In the genomic region with DNA sequence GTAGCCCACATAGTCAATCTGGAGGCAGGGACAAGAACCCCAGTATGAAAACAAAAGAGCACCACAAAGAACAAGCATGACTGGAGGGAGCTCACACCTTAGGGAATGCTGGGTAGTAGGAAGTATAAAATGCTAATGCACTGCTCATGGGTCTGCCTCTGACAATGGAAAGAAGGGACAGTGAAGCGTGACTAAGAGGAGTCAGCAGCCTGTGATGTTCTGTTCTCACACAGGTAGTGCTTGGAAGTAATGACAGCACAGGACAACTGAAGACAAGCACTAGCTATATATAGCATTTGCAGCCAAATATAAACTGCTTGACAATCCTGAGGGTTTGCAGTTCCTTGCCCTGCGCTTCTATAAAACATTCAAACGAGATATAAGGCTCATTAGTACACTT, we compare ENCODE assay signal across 15 mouse cellular contexts. TPM values are rescaled to one million over a fixed set of nuclear protein-coding genes. Genes with fewer than 3 reads are reported as not detected.
DNase-seq lines count a peak whose midpoint lies in the region; ATAC-seq lines count a peak whose summit lies in the region.
"Had no signal": no experiment of that assay in that cellular context is flagged by ENCODE, and none has a peak within 500 bp of the region (broad histone marks: within the 10 kb centered on the region; RNA-seq: fewer than 3 reads in every experiment).

No protein-coding gene starts in this region.

- intact Hi-C loops in heart, postnatal 36 days (cut with DNase I), result loop anchor here (5.0 kb wide), 2 partner anchors 42 to 48 kb away; partner anchors contain the start of gene Enah

- H3K4me2 ChIP-seq in midbrain, embryonic 11.5 days, result no peak overlapping the region
- no peak overlapping the region for H3K4me2 ChIP-seq in midbrain, embryonic 16.5 days (ENCODE audit: low read length)
- peak overlapping the region; percentile 42 for H3K4me2 ChIP-seq in heart, embryonic 14.5 days (ENCODE audit: low read length)
- H3K4me2 ChIP-seq in midbrain, embryonic 15.5 days, result no peak overlapping the region
- H3K4me2 ChIP-seq: limb, embryonic 13.5 days had no signal

- no peaks in the 10 kb centered on the region for H3K27me3 ChIP-seq in heart, embryonic 10.5 days (ENCODE audit: insufficient read depth, poor library complexity, severe bottlenecking)
- no peaks in the 10 kb centered on the region for H3K27me3 ChIP-seq in midbrain, embryonic 11.5 days (ENCODE audit: control insufficient read depth, insufficient read depth, low read length)
- H3K27me3 ChIP-seq in midbrain, embryonic 16.5 days (ENCODE audit: control insufficient read depth, insufficient read depth, low read depth, low read length), result no peaks in the 10 kb centered on the region
- no peaks in the 10 kb centered on the region for H3K27me3 ChIP-seq in heart, embryonic 14.5 days (ENCODE audit: control insufficient read depth, insufficient read depth, low read length)
- no peaks in the 10 kb centered on the region for H3K27me3 ChIP-seq in midbrain, embryonic 15.5 days (replicated peaks)
- H3K27me3 ChIP-seq: limb, embryonic 13.5 days had no signal

- DNase-seq in heart, embryonic 10.5 days (ENCODE audit: low spot score), result peak; percentile 78
- no peak for DNase-seq in heart, postnatal 36 days
- no peak for DNase-seq in midbrain, embryonic 11.5 days (ENCODE audit: low spot score, missing footprints)
- no peak for DNase-seq in left cerebral cortex, adult 9 months (ENCODE audit: low spot score in 2 of 2)
- DNase-seq in thymus, postnatal 4 days, result no peak
- DNase-seq: adrenal gland, postnatal 25 days; cerebellum, adult 11-12 months; gastrocnemius, postnatal 10 days; layer of hippocampus, adult 9-11 months; lung, postnatal 4 days had no signal

- 0 out of 2 replicates have a peak overlapping the region, but pooled peaks have one; percentile 3 for H3K4me3 ChIP-seq in heart, embryonic 10.5 days
- no peak overlapping the region for H3K4me3 ChIP-seq in midbrain, embryonic 11.5 days (ENCODE audit: low read depth, low read length)
- no peak overlapping the region for H3K4me3 ChIP-seq in midbrain, embryonic 16.5 days (ENCODE audit: low read depth, low read length)
- no peak overlapping the region for H3K4me3 ChIP-seq in heart, embryonic 14.5 days (ENCODE audit: control insufficient read depth in 1 of 2, insufficient read depth in 1 of 2, low read depth in 1 of 2, low read length in 2 of 2)
- no peak overlapping the region for H3K4me3 ChIP-seq in midbrain, embryonic 15.5 days
- H3K4me3 ChIP-seq: limb, embryonic 13.5 days had no signal

- H3K9ac ChIP-seq in midbrain, embryonic 11.5 days (ENCODE audit: low read length), result no peak overlapping the region
- no peak overlapping the region for H3K9ac ChIP-seq in midbrain, embryonic 16.5 days (ENCODE audit: low read depth, low read length)
- H3K9ac ChIP-seq in heart, embryonic 14.5 days (ENCODE audit: low read length), result peak overlapping the region; percentile 31; the same call in 1 of the 2 replicates
- H3K9ac ChIP-seq in midbrain, embryonic 15.5 days, result no peak overlapping the region
- H3K9ac ChIP-seq: limb, embryonic 13.5 days had no signal

- peaks cover 54% of the 10 kb centered on the region for H3K4me1 ChIP-seq in heart, embryonic 10.5 days
- H3K4me1 ChIP-seq in midbrain, embryonic 11.5 days (ENCODE audit: control insufficient read depth, insufficient read depth, low read length), result no peaks in the 10 kb centered on the region
- H3K4me1 ChIP-seq in midbrain, embryonic 16.5 days (ENCODE audit: control insufficient read depth, insufficient read depth, low read length), result peaks cover 7% of the 10 kb centered on the region; the same call in 1 of the 2 replicates
- H3K4me1 ChIP-seq in heart, embryonic 14.5 days (ENCODE audit: control insufficient read depth in 2 of 2, insufficient read depth in 2 of 2, low read length in 2 of 2), result peaks cover 16 to 55% of the 10 kb centered on the region in 2 experiments
- peaks cover 13% of the 10 kb centered on the region for H3K4me1 ChIP-seq in midbrain, embryonic 15.5 days

- H3K27ac ChIP-seq in heart, embryonic 10.5 days, result peak overlapping the region; percentile 74; the same call in 1 of the 2 replicates
- no peak overlapping the region for H3K27ac ChIP-seq in midbrain, embryonic 11.5 days (ENCODE audit: low read depth, low read length)
- H3K27ac ChIP-seq in midbrain, embryonic 16.5 days (ENCODE audit: low read length), result no peak overlapping the region
- peak overlapping the region; percentile 86 to 94 for H3K27ac ChIP-seq in heart, embryonic 14.5 days (replicated peaks in 1 of 2; ENCODE audit: control insufficient read depth in 1 of 2, insufficient read depth in 1 of 2, low read depth in 2 of 2, low read length in 2 of 2)
- H3K27ac ChIP-seq in midbrain, embryonic 15.5 days, result no peak overlapping the region
- H3K27ac ChIP-seq: limb, embryonic 13.5 days had no signal

- peak; percentile 46; the same call in 1 of the 2 replicates for ATAC-seq in midbrain, embryonic 11.5 days (ENCODE audit: low FRiP score)
- ATAC-seq in midbrain, embryonic 16.5 days, result no peak
- ATAC-seq in heart, embryonic 14.5 days (ENCODE audit: insufficient number of reproducible peaks, insufficient read depth, low FRiP score, low read depth), result peak; percentile 71
- ATAC-seq in midbrain, embryonic 15.5 days (replicated peaks), result 0 out of 2 replicates have a peak, but pooled peaks have one; percentile 37
- ATAC-seq: intestine, embryonic 16.5 days had no signal

- no peaks in the 10 kb centered on the region for H3K9me3 ChIP-seq in heart, embryonic 10.5 days
- no peaks in the 10 kb centered on the region for H3K9me3 ChIP-seq in midbrain, embryonic 11.5 days (ENCODE audit: control insufficient read depth, low read length)
- no peaks in the 10 kb centered on the region for H3K9me3 ChIP-seq in midbrain, embryonic 16.5 days (replicated peaks; ENCODE audit: control insufficient read depth, low read length, poor library complexity, severe bottlenecking)
- H3K9me3 ChIP-seq in heart, embryonic 14.5 days (ENCODE audit: control insufficient read depth, low read length), result no peaks in the 10 kb centered on the region
- no peaks in the 10 kb centered on the region for H3K9me3 ChIP-seq in midbrain, embryonic 15.5 days
- H3K9me3 ChIP-seq: limb, embryonic 13.5 days had no signal

- H3K36me3 ChIP-seq in heart, embryonic 10.5 days, result no peaks in the 10 kb centered on the region
- H3K36me3 ChIP-seq in midbrain, embryonic 11.5 days (ENCODE audit: control insufficient read depth, insufficient read depth, low read length), result no peaks in the 10 kb centered on the region
- no peaks in the 10 kb centered on the region for H3K36me3 ChIP-seq in midbrain, embryonic 16.5 days (ENCODE audit: control insufficient read depth, insufficient read depth, low read length)
- H3K36me3 ChIP-seq in heart, embryonic 14.5 days (ENCODE audit: control insufficient read depth, insufficient read depth, low read length), result no peaks in the 10 kb centered on the region
- no peaks in the 10 kb centered on the region for H3K36me3 ChIP-seq in midbrain, embryonic 15.5 days (replicated peaks)

- 42% methylated on average over 3 of the region's 3 CpGs for WGBS in heart, embryonic 10.5 days
- WGBS in midbrain, embryonic 11.5 days, result 79% methylated on average over 3 of the region's 3 CpGs
- WGBS in midbrain, embryonic 16.5 days, result 72% methylated on average over 3 of the region's 3 CpGs
- WGBS in heart, embryonic 14.5 days, result 23% methylated on average over 3 of the region's 3 CpGs
- WGBS in midbrain, embryonic 15.5 days, result 63% methylated on average over 3 of the region's 3 CpGs

RNA-seq across cellular contexts. Expression of gene Enah, which starts 44.3 kb away (rescaled TPM):
- polyA plus RNA-seq in heart, embryonic 10.5 days (2016; fragmentation: Nextera tagmentation; extraction: Ambion mirVana), result 19.5 and 24.5 TPM in 2 replicates
- 100 to 1,000 TPM; 111 to 112 TPM for total RNA-seq in heart, postnatal 36 days (2021)
- polyA plus RNA-seq in midbrain, embryonic 11.5 days (2014; fragmentation: Nextera tagmentation; extraction: Ambion mirVana), result 27.4 and 28.1 TPM in 2 replicates
- 27.3 and 33.5 TPM in 2 replicates for polyA plus RNA-seq in midbrain, embryonic 16.5 days (2015; fragmentation: Nextera tagmentation; extraction: Ambion mirVana)
- polyA plus RNA-seq in heart, embryonic 14.5 days (2014; fragmentation: Nextera tagmentation; extraction: Ambion mirVana), result 26.1 and 28.2 TPM in 2 replicates
- 34.6 and 36.1 TPM in 2 replicates for polyA plus RNA-seq in midbrain, embryonic 15.5 days (2015; fragmentation: Nextera tagmentation; extraction: Ambion mirVana)

Comparison
In these comparisons a context has a peak if more than half of its experiments do, and no peak if none do; other contexts are left out.
1. H3K27ac ChIP-seq: peak in heart, embryonic 10.5 days (single experiment) and heart, embryonic 14.5 days (2 of 2); none in midbrain, embryonic 11.5 days (single experiment), midbrain, embryonic 16.5 days (single experiment) and midbrain, embryonic 15.5 days (single experiment).